Mouse (Mus musculus): ENCODE data around the gene Wbp4. TPM values are rescaled to one million over a fixed set of nuclear protein-coding genes. Genes with fewer than 3 reads are reported as not detected.
A peak's percentile ranks its signal among the peaks of the same experiment; 100 is the strongest.

Wbp4 gene
- polyA plus RNA-seq, 1 experiment from 2014 or later = 61.1 TPM

GRCm38 (mm10) chr14:79413121-79413520 is 68.2 kb downstream of the Wbp4 start:
- no peak overlapping the region for H3K4me3 ChIP-seq (ENCODE audit: low read depth, low read length)
- H3K9ac ChIP-seq (ENCODE audit: low read length) = no peak overlapping the region
- H3K27me3 ChIP-seq (ENCODE audit: control insufficient read depth, insufficient read depth, low read length) = no peaks in the 10 kb centered on the region
- no peak overlapping the region for H3K4me2 ChIP-seq
- ATAC-seq (ENCODE audit: low FRiP score) (no peak), DNase-seq (ENCODE audit: low spot score, missing footprints) (peak; percentile 12)
- no peaks in the 10 kb centered on the region for H3K9me3 ChIP-seq (ENCODE audit: control insufficient read depth, low read length)
- no peak overlapping the region for H3K27ac ChIP-seq (ENCODE audit: low read depth, low read length)
- H3K4me1 ChIP-seq (ENCODE audit: control insufficient read depth, insufficient read depth, low read length) = no peaks in the 10 kb centered on the region
- no peaks in the 10 kb centered on the region for H3K36me3 ChIP-seq (ENCODE audit: control insufficient read depth, insufficient read depth, low read length)
- WGBS = 72% methylated on average over 6 of the region's 6 CpGs

- H3K36me3 ChIP-seq (ENCODE audit: control insufficient read depth, insufficient read depth, low read length) = no peaks in the 10 kb centered on the region
- no peak overlapping the region for H3K4me3 ChIP-seq (ENCODE audit: low read depth, low read length)
- ATAC-seq (ENCODE audit: low FRiP score) (no peak), DNase-seq (ENCODE audit: low spot score, missing footprints) (peak; percentile 56)
- H3K27ac ChIP-seq (ENCODE audit: low read depth, low read length) = no peak overlapping the region
- no peaks in the 10 kb centered on the region for H3K27me3 ChIP-seq (ENCODE audit: control insufficient read depth, insufficient read depth, low read length)
- 86% methylated on average over 2 of the region's 2 CpGs for WGBS
- H3K9ac ChIP-seq (ENCODE audit: low read length) = no peak overlapping the region
- no peaks in the 10 kb centered on the region for H3K9me3 ChIP-seq (ENCODE audit: control insufficient read depth, low read length)
- H3K4me2 ChIP-seq = no peak overlapping the region
- no peaks in the 10 kb centered on the region for H3K4me1 ChIP-seq (ENCODE audit: control insufficient read depth, insufficient read depth, low read length)
Observed at GRCm38 (mm10) chr14:79410662-79411061, 70.7 kb downstream of the Wbp4 start.

Other genes starting within 250 kb of the Wbp4 start
- not detected in 2 replicates for gene Zfp957, start 234.2 kb downstream of the Wbp4 start, polyA plus RNA-seq (2014; fragmentation: Nextera tagmentation; extraction: Ambion mirVana)
- gene Rgcc, start 179.9 kb downstream of the Wbp4 start, polyA plus RNA-seq (2014; fragmentation: Nextera tagmentation; extraction: Ambion mirVana) = 13.7 and 18.7 TPM in 2 replicates
- 38.3 and 41.8 TPM in 2 replicates for gene Naa16, start 90.7 kb downstream of the Wbp4 start, polyA plus RNA-seq (2014; fragmentation: Nextera tagmentation; extraction: Ambion mirVana)
- gene Mtrf1, start 83.7 kb downstream of the Wbp4 start, polyA plus RNA-seq (2014; fragmentation: Nextera tagmentation; extraction: Ambion mirVana) = 10.2 and 10.5 TPM in 2 replicates
- 18.4 and 20.2 TPM in 2 replicates for gene Kbtbd7, start 55.0 kb downstream of the Wbp4 start, polyA plus RNA-seq (2014; fragmentation: Nextera tagmentation; extraction: Ambion mirVana)
- gene Kbtbd6, start 29.7 kb downstream of the Wbp4 start, polyA plus RNA-seq (2014; fragmentation: Nextera tagmentation; extraction: Ambion mirVana) = 4.6 and 5.1 TPM in 2 replicates
- gene Elf1, start 326 bp downstream of the Wbp4 start, polyA plus RNA-seq (2014; fragmentation: Nextera tagmentation; extraction: Ambion mirVana) = 5.9 and 8.3 TPM in 2 replicates
- 163 and 166 TPM in 2 replicates for gene Sugt1, start 106.2 kb upstream of the Wbp4 start, polyA plus RNA-seq (2014; fragmentation: Nextera tagmentation; extraction: Ambion mirVana)
- gene Cnmd, start 180.7 kb upstream of the Wbp4 start, polyA plus RNA-seq (2014; fragmentation: Nextera tagmentation; extraction: Ambion mirVana) = 8.0 TPM in 2 replicates